Mouse (Mus musculus) bone marrow macrophage, adult 2 months (primary cell): ENCODE measurements around the gene Lrrk1. TPM values are rescaled to one million over a fixed set of nuclear protein-coding genes. Genes with fewer than 3 reads are reported as not detected.

Experiments used
- H3K27ac ChIP-seq: 2 replicates; pipeline ENCODE4 v1.5.1; 2012; ENCODE audit warnings: low read depth, low read length; ENCODE audit not compliant: insufficient read depth
- H3K4me1 ChIP-seq: 2 replicates; pipeline ENCODE4 v1.6.1; 2012; ENCODE audit warnings: low read length; ENCODE audit not compliant: control insufficient read depth, insufficient read depth
- H3K4me3 ChIP-seq: 2 replicates; pipeline ENCODE4 v1.5.1; 2012; ENCODE audit warnings: mild to moderate bottlenecking, low read length, moderate library complexity; ENCODE audit not compliant: insufficient read depth
- CTCF ChIP-seq: IDR thresholded peaks from 2 replicates; pipeline ENCODE4 v1.5.1; 2012; ENCODE audit warnings: low read depth, mild to moderate bottlenecking, low read length, moderate library complexity
- POLR2A ChIP-seq: IDR thresholded peaks from 2 replicates; pipeline ENCODE4 v1.6.1; 2012; ENCODE audit warnings: mild to moderate bottlenecking, low read depth, low read length, borderline replicate concordance
- polyA plus RNA-seq: library from polyadenylated mRNA; stranded (reverse); fragments of >200 nt; gene quantifications from 2 replicates; pipeline ENCODE4 v1.2.4, GENCODE M21; 2012; ENCODE audit not compliant: missing spikeins, insufficient read depth, insufficient read length

Lrrk1 gene
- polyA plus RNA-seq, 1 experiment: 24.6 TPM

DNA sequence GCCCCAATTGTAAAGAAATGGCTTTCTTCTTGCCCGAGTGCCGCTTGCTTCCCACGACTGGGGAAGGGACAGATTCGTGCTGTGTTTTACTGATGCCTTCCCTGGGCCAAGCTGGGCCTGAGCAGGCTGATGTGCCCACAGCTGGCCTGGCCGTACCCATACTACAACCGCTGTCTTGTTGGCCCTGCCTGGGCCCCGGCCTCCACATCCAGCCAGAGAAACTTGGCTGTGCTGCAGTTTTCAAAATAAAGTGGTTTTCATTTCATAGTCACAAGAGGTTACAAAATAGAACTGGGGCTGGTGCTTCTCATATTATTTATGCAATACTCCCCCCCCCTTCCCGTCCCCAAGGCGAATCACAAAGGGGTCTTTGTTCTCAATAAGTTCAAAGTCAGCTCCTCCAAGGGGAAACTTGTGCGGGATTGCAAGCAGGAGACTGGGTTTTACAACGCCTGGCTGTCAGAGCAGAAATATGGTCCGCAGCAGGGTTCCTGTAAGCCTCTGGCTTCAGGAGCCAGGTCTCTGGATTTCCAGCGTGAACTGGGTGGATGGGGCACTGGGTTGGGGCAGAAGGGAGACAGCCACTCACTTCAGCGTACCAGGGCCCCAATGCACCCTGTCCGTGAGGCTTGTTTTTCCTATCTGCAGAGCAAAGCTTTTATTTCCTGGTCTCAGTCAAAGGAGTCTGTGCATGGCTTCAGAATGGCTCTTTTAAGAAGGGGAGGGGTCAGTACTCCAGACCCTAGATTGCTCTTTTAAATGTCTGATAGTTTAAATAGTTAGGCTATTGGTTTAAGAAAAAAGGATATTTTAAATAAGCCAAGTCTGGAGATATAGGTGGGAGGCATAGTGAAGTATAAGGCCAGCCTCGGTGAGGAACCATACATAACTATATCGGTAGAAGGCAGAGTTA lies 157.3 kb downstream of the Lrrk1 start:
- Histone ChIP-seq H3K4me3 (no peak overlapping the region), H3K27ac (0 out of 2 replicates have a peak overlapping the region, but pooled peaks have one; percentile 7), H3K4me1 (peaks cover 31% of the 10 kb centered on the region)
- no peak for TF ChIP-seq CTCF
- TF ChIP-seq POLR2A: no peak

DNA sequence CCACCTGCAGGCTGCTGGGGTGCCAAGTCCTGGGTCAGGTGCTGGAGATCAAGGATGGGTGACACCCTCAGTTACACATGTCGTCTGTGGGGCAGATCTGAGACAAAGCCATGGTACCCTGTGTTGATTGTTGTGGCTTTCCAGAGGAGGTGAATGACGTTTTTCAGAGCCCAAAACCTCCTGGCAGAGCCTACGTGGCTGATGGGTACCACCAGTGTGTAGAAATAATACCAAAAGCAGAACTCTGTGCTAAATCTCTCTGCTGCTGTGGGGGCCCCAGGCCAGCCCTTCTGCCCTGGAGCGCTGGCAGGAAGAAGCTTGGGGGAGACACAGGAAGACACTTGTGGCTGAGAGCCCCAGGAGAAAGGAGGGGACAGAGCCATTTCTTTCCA lies 157.9 kb downstream of the Lrrk1 start:
- Histone ChIP-seq H3K4me3 (no peak overlapping the region), H3K27ac (0 out of 2 replicates have a peak overlapping the region, but pooled peaks have one; percentile 7), H3K4me1 (peaks cover 36% of the 10 kb centered on the region)
- TF ChIP-seq POLR2A: no peak
- TF ChIP-seq CTCF: no peak

DNA sequence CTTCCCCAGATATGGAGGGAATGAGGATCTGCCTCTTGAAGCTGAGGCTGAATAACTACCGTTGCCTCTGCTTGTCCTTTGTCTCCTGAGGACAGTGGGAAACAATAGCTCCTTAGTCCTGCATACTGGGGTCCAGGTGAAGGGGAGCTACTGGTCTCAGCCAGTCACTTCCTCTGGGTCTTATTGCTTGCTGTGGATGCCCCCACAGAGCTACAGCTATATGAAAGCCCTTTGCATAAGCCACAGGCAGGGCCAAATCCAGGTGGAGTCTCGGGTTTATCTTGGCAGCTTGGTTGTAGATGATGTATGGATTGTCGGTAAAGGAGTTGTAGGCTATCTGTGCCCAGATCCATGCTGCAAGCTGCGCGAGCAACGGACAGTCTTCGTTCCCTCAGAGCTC lies 158.7 kb downstream of the Lrrk1 start:
- Histone ChIP-seq H3K27ac (no peak overlapping the region), H3K4me1 (peaks cover 36% of the 10 kb centered on the region), H3K4me3 (no peak overlapping the region)
- TF ChIP-seq POLR2A: no peak
- TF ChIP-seq CTCF: no peak

DNA sequence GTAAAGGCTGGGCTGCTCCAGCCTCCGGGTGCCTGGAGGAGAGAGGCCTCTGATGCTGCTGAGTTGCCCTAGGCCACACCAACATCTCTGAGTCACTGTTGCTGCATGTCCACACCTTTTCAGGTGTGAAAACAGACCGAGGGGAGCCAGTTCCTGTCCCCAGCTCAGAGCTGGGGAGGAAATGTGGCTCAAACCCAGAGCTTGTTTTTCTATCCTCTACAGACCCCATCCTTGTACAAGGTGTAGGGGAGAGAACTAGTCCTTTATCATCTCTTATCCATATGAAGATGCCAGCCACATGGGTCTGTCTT lies 159.6 kb downstream of the Lrrk1 start:
- TF ChIP-seq CTCF: no peak
- TF ChIP-seq POLR2A: no peak
- Histone ChIP-seq H3K4me1 (peaks cover 30% of the 10 kb centered on the region), H3K4me3 (no peak overlapping the region), H3K27ac (no peak overlapping the region)

DNA sequence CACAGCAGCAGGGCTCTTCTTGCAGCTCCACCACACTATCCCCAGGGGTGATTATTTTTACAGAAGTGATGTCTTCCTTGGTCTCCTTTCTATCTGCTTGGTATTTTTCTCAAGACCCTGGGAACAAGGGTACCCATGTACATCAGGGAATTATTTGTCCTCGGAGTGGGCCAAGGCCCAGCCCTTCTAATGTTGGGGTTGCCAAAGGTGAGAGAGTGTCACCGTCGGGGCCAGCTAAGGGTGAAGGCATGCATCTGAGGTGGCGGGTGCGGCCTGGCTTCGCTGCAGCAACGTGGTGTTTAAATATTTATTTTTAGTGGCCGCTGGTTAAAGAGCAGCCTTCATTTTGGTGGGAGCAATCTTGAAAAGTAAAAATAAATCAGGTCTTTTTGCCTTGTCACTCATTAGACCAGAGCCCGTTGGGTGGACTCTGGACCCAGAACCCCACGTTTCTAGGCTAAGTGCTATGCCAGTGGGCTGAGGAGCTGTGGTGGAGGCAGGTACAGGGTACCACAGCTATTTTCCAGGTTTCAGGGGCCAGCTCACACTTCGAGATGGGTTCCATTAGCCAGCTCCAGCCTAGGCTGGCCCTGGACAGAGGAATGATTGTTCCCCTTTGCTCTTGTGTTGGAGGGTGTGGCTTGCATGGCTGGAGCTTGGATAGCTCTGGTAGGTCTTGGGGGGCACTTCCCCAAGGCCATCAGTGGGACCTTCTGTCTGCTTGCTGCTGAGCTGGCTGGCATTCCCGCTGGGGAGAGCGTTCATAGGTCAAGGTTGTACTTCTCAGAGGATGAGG lies 160.1 kb downstream of the Lrrk1 start:
- H3K27ac ChIP-seq: no peak overlapping the region
- H3K4me3 ChIP-seq: no peak overlapping the region
- H3K4me1 ChIP-seq: peaks cover 24% of the 10 kb centered on the region
- TF ChIP-seq CTCF (no peak), POLR2A (no peak)

DNA sequence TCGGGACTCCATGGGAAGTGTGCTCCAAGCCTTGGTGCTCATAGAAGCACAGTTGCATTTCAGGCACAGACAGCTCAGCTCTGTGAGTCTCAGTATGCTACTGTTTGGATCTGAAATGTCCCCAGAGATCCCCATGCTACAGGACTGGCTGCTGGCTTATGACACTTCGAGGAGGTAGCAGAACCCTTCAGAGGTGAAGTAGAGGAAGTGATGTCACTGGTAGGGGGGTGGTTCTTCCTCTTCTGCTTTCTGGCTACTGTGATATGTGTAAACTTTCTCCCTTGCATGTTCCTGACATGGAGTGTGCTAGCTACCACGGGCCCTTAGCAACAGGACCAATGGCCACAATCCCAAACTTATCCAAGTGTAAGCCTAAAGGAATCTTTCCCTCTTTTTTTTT lies 162.3 kb downstream of the Lrrk1 start:
- no peak overlapping the region for H3K4me3 ChIP-seq
- TF ChIP-seq POLR2A (no peak), CTCF (no peak)
- H3K27ac ChIP-seq: no peak overlapping the region
- peaks cover 18% of the 10 kb centered on the region for H3K4me1 ChIP-seq

DNA sequence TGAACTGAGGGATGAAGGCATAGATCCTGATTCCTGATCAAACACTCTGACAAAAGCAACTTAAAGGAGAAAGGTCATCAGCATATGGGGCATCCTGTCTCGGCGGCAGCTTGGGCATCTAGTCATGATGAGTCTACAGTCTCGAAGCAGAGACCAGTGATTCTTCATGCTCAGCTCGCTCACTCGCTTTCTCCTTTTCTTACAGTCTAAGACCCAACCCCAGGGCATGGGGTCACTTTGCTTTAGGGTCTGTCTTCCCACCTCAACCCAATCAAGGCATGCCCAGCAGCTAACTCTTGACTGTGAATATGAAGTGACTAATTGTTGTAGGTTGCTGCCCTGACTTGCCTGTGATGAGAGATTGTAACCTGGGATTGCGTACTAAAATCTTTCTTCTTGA lies 163.6 kb downstream of the Lrrk1 start:
- TF ChIP-seq CTCF (no peak), POLR2A (no peak)
- Histone ChIP-seq H3K27ac (no peak overlapping the region), H3K4me3 (no peak overlapping the region), H3K4me1 (peaks cover 9% of the 10 kb centered on the region)

DNA sequence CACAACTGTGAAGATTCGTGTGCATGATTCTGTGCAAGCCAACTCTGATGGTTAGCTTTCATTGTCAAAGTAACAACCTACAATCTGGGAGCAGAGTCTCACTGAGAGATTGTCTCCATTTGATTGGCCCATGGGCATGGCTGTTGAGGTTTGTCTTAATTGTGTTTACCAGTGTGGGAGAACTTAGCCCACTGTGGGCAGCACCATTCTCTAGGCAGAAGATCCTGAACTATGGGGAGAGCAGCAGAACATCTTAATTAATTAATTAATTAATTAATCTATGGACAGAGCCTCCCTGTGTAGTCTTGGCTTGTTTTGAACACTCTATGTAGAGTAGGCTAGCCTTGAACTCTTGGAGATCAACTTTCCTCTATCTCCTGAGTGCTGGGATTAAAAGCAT lies 164.4 kb downstream of the Lrrk1 start:
- Histone ChIP-seq H3K27ac (no peak overlapping the region), H3K4me3 (no peak overlapping the region), H3K4me1 (peaks cover 14% of the 10 kb centered on the region)
- TF ChIP-seq POLR2A (no peak), CTCF (no peak)

DNA sequence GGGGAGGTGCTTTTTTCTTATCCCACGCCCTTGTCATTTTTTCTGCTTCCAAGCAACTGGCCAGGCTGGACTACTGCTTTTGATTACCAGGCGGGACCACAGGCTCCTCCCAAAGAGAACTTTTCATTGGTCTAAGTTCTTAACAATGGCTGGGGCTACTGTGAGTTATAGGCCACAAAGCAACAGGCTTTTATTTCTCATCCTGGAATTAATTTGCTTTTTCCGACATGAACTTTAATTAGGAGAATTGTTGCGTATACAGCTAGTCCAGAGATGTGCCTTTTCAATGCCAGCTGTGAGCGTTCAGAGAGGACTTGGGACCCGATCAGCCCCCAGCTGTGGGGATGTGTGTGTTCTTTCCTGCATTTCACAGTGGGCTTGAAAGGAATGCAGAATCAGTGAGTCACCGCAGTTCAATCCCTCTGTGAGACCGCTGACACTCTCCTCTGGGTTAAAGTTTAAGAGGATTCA lies 165.5 kb downstream of the Lrrk1 start:
- Histone ChIP-seq H3K27ac (no peak overlapping the region), H3K4me1 (peaks cover 21% of the 10 kb centered on the region), H3K4me3 (no peak overlapping the region)
- TF ChIP-seq POLR2A (no peak), CTCF (no peak)

DNA sequence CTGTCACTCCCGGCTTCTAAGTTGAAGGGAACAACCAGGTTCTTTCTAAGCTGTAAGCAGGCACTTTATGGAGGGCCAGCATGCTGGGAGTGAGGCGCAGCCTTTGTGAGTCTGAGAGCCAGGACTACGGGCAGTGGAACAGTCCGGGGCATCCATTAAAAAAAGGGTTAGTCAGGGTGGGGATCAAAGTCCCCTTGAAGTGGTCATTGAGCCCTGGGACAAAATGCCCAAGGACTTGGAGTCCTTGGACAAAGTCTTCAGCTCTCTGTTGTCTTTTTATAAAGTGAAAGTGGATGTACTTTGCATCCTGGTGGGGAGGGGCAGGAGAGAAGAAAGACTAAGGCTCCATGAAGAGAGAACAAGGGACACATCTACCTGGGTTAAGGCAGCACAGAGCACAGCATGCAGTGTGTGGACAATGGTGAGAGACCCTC lies 168.3 kb downstream of the Lrrk1 start:
- Histone ChIP-seq H3K27ac (no peak overlapping the region), H3K4me1 (peaks cover 28% of the 10 kb centered on the region)
- TF ChIP-seq POLR2A (no peak), CTCF (no peak)

More for the DNA sequence above, 168.3 kb downstream of the Lrrk1 start:
- H3K4me3 ChIP-seq: no peak overlapping the region
